Mouse (Mus musculus): ENCODE results near the gene Aldh3b1.
"Not testable (repeated sequence)": the region's sequence is repeated elsewhere in the genome, so short reads cannot be mapped to it uniquely, and the experiment has no call there.

Gene Aldh3b1

GRCm38 (mm10) chr19:3929211-3929941, at the start of gene Aldh3b1:
Gene Aldh3b1, minus strand, starts transcription at chr19:3929808.
- DNase-seq = peak; percentile 97

- no peak for DNase-seq
These were observed 46.3 kb upstream of the Aldh3b1 start for GRCm38 (mm10) chr19:3975866-3976265.

- not testable (repeated sequence) for DNase-seq
These were observed 45.0 kb upstream of the Aldh3b1 start for GRCm38 (mm10) chr19:3974608-3975007.

- DNase-seq = no peak
These were observed 42.6 kb upstream of the Aldh3b1 start, which contains the start of gene Aldh3b2 for GRCm38 (mm10) chr19:3972229-3972628. Gene Aldh3b2, plus strand, starts transcription at chr19:3972328.

GRCm38 (mm10) chr19:3967258-3967657, 37.6 kb upstream of the Aldh3b1 start:
- DNase-seq = no peak

GRCm38 (mm10) chr19:3966330-3967075, 36.9 kb upstream of the Aldh3b1 start:
- DNase-seq = no peak

GRCm38 (mm10) chr19:3964030-3964429, 34.4 kb upstream of the Aldh3b1 start:
- DNase-seq = no peak

- DNase-seq = no peak
These were observed 32.9 kb upstream of the Aldh3b1 start for GRCm38 (mm10) chr19:3962469-3962868.

GRCm38 (mm10) chr19:3961805-3962204, 32.2 kb upstream of the Aldh3b1 start:
- DNase-seq = not testable (repeated sequence)

GRCm38 (mm10) chr19:3960211-3960610, 30.6 kb upstream of the Aldh3b1 start:
- DNase-seq = no peak

GRCm38 (mm10) chr19:3959030-3959429, 29.4 kb upstream of the Aldh3b1 start:
- peak; percentile 84 for DNase-seq

GRCm38 (mm10) chr19:3958470-3958869, 28.9 kb upstream of the Aldh3b1 start, which contains the start of gene Aldh3b3:
Gene Aldh3b3, plus strand, starts transcription at chr19:3958645.
- peak; percentile 54 for DNase-seq

- peak; percentile 84 for DNase-seq
These were observed 27.9 kb upstream of the Aldh3b1 start for GRCm38 (mm10) chr19:3957296-3958036.

- peak; percentile 42 for DNase-seq
These were observed 26.2 kb upstream of the Aldh3b1 start for GRCm38 (mm10) chr19:3955804-3956203.

- DNase-seq = no peak
These were observed 25.4 kb upstream of the Aldh3b1 start for GRCm38 (mm10) chr19:3955033-3955432.

GRCm38 (mm10) chr19:3952099-3952498, 22.5 kb upstream of the Aldh3b1 start:
- DNase-seq = no peak

- no peak for DNase-seq
These were observed 21.9 kb upstream of the Aldh3b1 start for GRCm38 (mm10) chr19:3951461-3951860.

- peak; percentile 82 for DNase-seq
These were observed 20.7 kb upstream of the Aldh3b1 start for GRCm38 (mm10) chr19:3950331-3950730.

- DNase-seq = peak; percentile 57
These were observed 18.9 kb upstream of the Aldh3b1 start for GRCm38 (mm10) chr19:3948546-3948945.

- DNase-seq = peak; percentile 57
These were observed 18.2 kb upstream of the Aldh3b1 start for GRCm38 (mm10) chr19:3947813-3948212.

GRCm38 (mm10) chr19:3946715-3947114, 17.1 kb upstream of the Aldh3b1 start:
- DNase-seq = peak; percentile 89

- DNase-seq = peak; percentile 84
These were observed 16.4 kb upstream of the Aldh3b1 start for GRCm38 (mm10) chr19:3945872-3946564.
